Mouse (Mus musculus): ENCODE measurements around the gene Cttnbp2nl. TPM values are rescaled to one million over a fixed set of nuclear protein-coding genes. Genes with fewer than 3 reads are reported as not detected.

Gene Cttnbp2nl
- total RNA-seq, 2 experiments from 2014 or later: 0.30 to 1.3 TPM

GRCm38 (mm10) chr3:104987884-104988283 is 65.1 kb downstream of the Cttnbp2nl start:
- ATAC-seq (replicated peaks; ENCODE audit: low FRiP score, poor library complexity, severe bottlenecking): no peak

DNA sequence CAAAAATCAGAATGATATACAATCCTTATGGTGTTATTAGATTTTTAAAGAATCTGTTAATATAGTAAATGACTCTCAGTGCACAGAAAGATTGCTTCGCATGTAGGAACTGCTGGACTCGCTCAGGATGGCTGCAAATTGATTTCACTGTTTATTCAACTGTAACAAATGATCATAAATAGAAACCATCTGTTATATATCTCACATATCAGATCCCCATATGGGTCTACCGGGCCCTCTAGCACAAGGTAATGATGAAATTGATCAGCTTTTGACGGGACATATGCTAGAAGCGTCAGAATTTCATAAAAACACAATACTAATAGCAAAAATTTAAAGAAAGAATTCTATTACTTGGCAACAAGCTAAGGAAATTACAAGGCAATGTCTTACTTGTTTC is 73.2 kb downstream of the Cttnbp2nl start:
- no peak for ATAC-seq (replicated peaks; ENCODE audit: low FRiP score, poor library complexity, severe bottlenecking)

DNA sequence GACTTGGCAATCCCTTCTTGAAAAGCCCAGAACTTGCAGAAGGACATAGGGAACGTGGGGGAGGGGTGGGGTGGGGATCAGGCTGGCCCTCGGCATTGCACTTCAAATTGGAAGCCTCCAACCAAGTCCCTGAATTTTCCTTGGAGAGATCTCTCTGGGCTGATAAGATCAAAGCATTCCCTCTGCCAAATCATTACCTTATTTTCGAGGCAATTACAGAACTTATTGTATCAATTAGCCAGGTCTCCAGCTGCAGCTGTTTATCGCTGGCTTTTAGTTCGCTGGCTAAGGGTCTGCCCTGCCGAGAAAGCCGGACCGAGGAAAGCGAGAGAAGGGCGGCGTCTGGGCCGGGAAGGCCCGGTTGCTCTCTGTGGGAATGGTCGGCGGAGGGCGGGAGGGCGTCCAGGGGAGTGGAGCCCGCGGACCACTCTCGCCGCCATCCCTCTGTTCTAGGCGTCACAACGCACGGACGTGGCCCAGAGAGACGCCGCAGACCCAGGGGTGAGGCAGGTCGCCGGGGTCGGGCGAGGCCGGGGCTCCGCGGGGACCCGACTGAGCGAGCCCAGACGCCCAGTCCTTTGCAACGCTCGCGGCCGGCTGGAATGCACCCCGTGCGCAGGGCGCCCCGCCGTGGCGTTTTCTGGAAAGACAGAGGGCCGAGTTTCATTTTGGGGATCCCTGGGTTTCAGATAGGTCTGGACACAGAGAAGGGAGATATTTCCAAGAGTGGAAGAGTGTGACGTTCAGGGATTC is 85.2 kb downstream of the Cttnbp2nl start:
- ATAC-seq (replicated peaks; ENCODE audit: low FRiP score, poor library complexity, severe bottlenecking): no peak

DNA sequence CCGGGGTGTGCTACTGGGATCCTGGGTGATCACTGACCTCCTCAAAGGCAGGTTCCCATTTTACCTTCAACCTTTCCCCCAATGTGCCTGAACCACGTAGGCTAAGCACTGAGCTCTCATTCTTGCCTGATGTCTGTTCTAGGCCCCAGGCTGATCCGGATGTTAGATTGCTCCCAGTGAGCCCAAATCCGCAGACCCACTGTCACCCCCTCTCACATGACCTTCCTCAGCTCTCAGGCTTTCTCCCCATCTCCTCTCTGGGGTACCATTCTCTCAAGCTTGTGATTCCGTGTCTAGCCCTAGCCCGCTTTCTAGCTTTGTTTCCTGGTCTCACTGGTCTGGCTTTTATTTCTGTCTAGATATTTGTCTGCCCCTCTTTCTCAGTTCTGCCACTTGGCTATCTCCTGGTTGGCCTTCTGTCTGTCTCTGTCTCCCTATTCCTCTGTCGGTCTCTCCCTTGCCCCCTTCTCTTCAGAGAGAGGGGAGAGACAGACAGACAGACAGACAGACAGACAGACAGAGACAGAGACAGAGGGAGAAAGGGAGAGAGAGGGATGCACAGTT is 86.9 kb downstream of the Cttnbp2nl start:
- no peak for ATAC-seq (replicated peaks; ENCODE audit: low FRiP score, poor library complexity, severe bottlenecking)

GRCm38 (mm10) chr3:104965070-104965855 is 87.7 kb downstream of the Cttnbp2nl start:
- no peak for ATAC-seq (replicated peaks; ENCODE audit: low FRiP score, poor library complexity, severe bottlenecking)

GRCm38 (mm10) chr3:104963331-104964276 is 89.3 kb downstream of the Cttnbp2nl start:
- no peak for ATAC-seq (replicated peaks; ENCODE audit: low FRiP score, poor library complexity, severe bottlenecking)

- no peak for ATAC-seq (replicated peaks; ENCODE audit: low FRiP score, poor library complexity, severe bottlenecking)
These were observed 90.1 kb downstream of the Cttnbp2nl start for GRCm38 (mm10) chr3:104962866-104963265.

- ATAC-seq (replicated peaks; ENCODE audit: low FRiP score, poor library complexity, severe bottlenecking): no peak
These were observed 90.8 kb downstream of the Cttnbp2nl start for GRCm38 (mm10) chr3:104962141-104962611.

- ATAC-seq (replicated peaks; ENCODE audit: low FRiP score, poor library complexity, severe bottlenecking): 0 out of 2 replicates have a peak, but pooled peaks have one; percentile 39
These were observed 91.6 kb downstream of the Cttnbp2nl start, which contains the start of gene Wnt2b for GRCm38 (mm10) chr3:104961066-104962059. Gene Wnt2b (minus strand): TSS chr3:104961921.

GRCm38 (mm10) chr3:104960026-104961000 is 92.6 kb downstream of the Cttnbp2nl start:
- no peak for ATAC-seq (replicated peaks; ENCODE audit: low FRiP score, poor library complexity, severe bottlenecking)

DNA sequence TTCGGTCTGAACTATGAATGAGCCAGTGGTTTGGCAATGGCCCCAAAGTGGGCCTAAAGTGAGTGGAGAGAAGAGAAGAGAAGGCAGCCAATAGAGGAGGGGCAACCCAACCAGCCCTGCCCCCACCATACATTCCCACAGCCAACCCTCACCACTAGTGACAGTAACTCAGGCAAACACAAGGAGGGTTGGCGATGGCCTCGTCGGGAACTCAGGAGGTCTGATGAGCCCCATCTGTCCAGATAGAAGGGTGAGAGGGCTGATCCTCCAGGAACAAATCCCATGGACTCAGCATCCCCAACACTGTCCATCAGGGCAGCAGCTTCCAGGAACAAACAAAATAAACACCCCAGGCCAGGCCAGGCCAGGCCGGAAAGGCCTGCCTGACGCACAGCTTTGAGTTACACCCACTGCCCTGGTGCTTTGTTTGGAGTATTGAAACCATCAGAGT is 96.8 kb downstream of the Cttnbp2nl start:
- ATAC-seq (replicated peaks; ENCODE audit: low FRiP score, poor library complexity, severe bottlenecking): no peak

- no peak for ATAC-seq (replicated peaks; ENCODE audit: low FRiP score, poor library complexity, severe bottlenecking)
These were observed 98.4 kb downstream of the Cttnbp2nl start for GRCm38 (mm10) chr3:104954551-104954950.

- no peak for ATAC-seq (replicated peaks; ENCODE audit: low FRiP score, poor library complexity, severe bottlenecking)
These were observed 98.8 kb downstream of the Cttnbp2nl start for GRCm38 (mm10) chr3:104954137-104954536.

- ATAC-seq (replicated peaks; ENCODE audit: low FRiP score, poor library complexity, severe bottlenecking): no peak
These were observed 99.9 kb downstream of the Cttnbp2nl start for GRCm38 (mm10) chr3:104952891-104953670.
